Mouse (Mus musculus): Measurements from ENCODE around the gene Utp6. TPM values are rescaled to one million over a fixed set of nuclear protein-coding genes. Genes with fewer than 3 reads are reported as not detected.

Gene Utp6
- total RNA-seq, 2 experiments from 2014 or later: 26.1 to 26.6 TPM

DNA sequence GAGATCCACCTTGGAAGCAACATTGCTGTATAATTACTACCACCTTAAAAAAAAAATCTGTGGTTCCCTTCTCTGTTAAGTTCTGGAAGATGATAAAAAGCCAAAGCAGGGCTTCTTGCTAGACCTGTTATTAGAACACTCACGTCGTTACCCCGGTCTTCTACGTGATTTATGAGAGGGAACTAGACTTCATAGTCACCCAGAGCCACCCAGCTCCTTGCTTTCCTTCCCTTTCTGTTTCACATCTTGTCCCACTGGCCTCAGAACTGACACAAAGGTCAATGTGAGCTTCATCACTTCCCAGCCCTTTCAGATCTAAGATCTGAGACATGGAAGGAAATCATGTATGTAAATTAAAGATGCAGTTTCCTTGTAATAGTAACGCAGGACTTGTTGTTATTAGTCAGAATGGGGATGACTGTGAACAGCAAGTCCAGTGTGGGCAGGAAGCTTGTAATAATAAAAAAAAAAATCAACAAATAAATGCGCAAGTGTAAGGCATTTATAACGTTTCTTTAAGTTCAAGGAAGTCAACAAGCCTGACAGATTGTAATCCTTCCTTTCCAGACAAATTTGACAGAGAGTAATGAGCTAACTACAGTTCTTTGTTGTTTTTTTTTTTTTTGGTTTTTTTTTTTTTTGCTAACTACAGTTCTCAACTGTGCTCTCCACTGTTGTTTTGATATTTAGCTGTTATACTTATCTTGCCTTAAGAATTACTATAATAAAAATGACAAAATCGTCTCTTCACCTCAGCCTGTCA, 1.2 kb upstream of the Utp6 start:
- no peak for DNase-seq (ENCODE audit: low spot score in 2 of 2)

DNA sequence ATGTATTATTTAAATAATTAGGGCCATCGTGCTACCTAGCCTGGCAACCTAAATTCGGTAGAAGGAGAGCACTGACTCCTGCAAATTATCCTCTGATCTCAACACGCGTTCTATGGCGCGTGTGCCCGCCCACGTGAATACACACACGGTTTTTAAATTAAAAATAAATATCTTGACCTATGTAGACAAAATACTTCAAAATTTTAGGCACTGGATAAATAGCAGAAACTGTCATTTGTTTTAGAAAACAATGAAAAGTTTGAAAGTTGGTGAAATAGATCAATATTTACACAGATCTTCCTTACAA, 640 bp upstream of the Utp6 start:
- DNase-seq (ENCODE audit: low spot score in 2 of 2): no peak

DNA sequence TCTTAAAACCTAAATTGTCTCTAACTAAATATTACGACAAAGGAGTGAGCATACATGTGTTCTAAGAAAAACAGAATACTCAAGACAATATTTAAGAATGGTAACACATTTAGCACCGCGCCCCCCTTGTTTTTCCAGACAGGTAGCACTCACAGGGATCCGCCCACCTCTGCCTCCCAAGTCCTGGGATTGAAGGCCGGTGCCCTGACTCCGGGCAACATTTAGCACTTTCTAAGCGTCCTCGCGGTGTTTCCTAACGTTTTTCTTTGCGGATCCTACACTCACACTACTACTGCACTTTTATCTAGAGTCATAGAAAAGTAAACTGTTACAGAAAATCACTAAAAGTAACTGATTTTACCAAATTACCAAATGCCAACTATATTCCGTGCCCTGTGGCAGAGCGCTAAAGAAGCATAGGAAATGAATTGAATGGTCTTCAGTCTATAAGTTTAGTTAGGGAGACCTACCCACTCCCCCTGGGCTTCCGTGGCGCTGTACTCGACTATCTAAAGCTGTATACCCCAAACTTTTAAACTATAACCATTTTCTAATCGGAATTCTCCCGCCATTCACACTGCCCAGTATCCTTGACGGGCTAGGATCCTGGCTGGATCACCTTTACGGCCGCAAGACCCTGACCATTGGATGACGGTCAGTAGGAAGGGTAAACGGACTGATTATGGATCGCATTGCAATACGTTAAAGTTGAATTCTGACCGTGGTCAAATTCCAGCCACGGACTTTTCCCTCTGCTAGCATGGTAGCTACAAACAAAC, 655 bp downstream of the Utp6 start:
- no peak for DNase-seq (ENCODE audit: low spot score in 2 of 2)

DNA sequence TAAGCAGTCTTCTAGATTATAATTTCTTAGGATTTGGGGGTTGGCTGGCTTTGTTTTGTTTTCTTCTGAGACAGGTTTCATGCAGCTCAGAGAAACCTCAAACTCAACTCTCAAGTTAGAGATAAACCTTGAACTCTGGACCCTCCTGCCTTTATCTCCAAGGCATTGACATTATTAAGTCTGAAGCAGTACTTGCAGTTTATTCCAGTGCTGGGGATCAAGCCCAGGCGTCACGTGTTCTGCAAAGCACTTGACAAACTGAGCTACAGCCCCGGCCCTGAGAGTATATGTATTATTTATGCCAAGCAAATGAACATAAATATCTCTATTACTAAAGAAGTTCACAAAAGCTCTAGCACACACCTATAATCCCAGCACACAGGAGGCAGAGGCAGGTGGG, 14.9 kb downstream of the Utp6 start:
- no peak for DNase-seq (ENCODE audit: low spot score in 2 of 2)

DNA sequence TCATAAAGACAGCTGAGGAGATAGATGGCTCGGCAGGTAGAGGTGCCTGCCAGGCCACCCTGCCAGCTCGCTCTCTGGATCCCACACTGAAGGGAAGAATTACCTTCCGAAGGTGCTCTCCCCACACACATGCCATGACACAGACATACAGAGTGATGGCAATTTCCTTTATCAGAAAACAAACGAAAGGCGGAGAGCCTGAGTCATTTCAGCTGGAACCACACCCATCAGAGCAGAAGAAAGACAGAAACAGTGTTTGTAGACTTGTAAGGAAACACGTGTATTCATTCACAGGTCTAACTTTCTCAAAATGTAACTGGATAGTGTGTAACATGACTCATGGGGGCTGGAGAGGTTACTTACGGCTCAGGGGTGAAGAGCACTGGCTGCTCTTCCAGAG, 18.6 kb downstream of the Utp6 start:
- DNase-seq (ENCODE audit: low spot score in 2 of 2): no peak

DNA sequence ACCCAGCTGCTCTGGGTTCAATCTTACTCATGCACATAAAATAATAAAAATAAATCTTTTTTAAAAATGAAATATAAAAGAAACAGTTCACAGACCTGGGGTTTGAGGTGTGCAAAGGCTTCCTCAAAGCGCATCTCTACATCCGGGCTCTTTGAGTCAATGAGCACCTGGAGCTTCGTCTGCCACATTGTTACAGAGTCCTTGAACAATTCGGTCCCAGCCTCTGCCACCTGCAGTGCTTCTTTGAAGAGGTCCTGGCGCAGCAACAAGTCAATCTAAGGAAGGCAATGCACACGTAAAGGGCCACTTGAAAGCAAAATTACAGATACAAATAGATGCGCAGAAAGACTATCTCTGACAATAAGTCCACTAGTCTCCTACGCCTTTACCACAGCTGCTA, 19.1 kb downstream of the Utp6 start:
- no peak for DNase-seq (ENCODE audit: low spot score in 2 of 2)

DNA sequence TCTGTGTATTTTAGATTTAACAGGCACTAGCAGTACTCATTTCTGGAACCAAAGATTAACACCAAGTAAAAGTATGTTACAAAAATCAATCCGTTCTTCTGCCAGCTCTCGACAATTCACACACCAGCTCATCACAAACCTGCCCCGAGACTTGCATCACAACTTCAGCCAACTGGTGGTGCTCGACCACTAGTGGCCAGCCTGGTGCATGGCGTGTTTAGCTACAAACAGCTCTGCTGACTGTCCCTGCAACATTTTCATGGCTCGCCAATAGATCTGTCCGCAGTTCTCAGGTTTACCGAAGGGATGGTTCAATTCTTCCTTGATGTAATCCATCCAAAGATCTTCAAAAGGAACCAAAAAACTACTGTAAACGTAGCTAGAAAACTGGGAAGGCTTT, 26.4 kb downstream of the Utp6 start:
- no peak for DNase-seq (ENCODE audit: low spot score in 2 of 2)

DNA sequence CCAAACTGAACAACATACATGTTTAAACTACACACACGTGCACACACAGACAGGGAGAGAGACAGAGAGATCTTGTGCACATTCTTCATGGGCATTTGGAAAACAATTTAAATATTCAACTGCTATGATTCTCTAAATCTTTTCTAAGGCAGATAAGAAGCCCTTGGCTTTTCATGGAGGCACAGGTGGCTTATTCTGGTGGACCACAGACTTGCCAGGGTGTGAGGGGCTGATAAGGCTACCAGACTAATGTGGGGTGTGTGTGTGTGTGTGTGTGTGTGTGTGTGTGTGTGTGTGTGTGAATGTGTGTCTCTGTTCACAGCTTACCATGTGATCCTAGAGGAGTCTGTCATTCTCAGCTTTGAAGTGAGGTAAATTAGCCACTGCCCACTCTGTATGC, 39.4 kb downstream of the Utp6 start:
- no peak for DNase-seq (ENCODE audit: low spot score in 2 of 2)

DNA sequence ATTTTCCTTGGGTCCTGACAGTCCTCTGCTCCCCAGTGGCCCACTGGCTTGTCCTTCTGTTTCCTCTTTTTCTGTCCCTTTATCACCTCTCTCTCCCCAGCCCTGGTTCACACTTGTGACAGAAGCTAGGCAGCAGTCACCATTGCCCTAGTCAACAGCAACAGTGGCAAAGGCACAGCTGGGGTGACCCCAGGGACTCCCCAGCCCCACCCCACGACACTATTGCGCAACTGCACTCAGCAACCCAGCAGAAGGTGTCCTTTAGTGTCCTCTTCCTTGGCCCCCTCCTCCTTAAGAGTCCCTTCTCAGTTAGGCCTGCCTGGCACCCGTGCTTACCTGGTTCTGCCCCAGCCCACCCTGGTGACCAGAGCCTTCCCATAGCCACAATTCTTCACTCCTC, 40.0 kb downstream of the Utp6 start:
- DNase-seq (ENCODE audit: low spot score in 2 of 2): no peak

DNA sequence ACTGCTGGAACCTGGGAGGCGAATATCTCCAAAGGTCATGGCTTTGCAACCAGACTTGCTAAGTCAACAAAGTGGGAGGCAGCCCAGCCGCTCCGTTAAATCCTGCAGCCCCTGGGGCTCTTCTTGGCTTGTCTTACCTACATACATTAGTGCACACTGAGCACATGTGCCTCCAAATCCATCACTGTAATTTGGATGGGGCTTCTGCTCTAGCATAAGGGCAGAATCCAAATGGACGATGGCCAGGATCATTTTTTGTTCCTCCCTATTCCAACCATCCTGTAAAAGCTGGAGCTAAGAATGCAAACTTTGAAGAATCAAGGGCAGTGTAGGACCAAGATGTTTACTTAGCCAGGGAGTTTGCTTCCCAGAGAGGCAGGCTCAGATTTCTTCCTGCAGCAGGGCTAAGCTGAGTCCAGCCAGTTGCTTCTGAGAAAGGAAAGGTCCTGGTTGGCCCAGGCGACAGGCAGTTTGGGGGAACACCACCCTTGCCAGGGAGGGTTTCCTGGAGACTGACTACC, 41.6 kb downstream of the Utp6 start:
- no peak for DNase-seq (ENCODE audit: low spot score in 2 of 2)

DNA sequence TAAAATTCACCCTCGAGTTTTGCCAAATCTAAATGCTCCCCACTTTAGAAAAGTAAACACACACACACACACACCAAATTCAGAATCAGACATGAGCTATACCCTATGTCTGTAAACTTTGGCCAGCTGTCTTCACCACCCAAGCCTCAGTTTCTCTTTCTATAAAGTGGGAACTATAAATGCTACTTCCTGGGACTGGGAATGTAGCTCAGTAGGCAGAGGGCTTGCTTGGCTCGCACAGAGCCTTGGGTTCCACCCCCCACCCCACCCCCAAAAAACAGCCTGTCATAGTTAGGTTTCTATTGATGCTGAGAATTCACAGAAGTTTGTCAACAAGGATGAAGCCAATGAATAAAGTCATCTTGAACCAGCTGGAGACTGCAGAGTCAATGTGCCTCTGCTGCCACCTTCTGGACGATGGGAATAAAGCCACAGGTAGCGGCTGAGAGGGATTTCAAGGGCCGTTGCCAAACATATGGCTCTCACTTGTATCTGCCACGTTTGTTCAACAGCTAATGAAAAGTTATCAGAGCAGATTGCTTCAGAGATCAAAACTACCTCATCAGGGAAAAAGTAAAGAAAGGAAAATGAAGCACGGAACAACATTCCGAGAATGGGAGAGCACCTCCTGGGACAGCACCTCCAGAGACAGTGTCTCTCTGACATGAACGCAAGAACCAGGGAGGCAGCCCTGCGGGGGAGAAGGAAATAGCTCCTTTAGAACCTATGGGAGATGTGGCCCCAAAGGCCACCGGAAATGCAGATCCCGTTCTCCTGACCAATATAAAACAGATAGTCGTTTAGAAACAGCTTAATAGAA, 42.3 kb downstream of the Utp6 start:
- DNase-seq (ENCODE audit: low spot score in 2 of 2): peak; percentile 85 to 87

DNA sequence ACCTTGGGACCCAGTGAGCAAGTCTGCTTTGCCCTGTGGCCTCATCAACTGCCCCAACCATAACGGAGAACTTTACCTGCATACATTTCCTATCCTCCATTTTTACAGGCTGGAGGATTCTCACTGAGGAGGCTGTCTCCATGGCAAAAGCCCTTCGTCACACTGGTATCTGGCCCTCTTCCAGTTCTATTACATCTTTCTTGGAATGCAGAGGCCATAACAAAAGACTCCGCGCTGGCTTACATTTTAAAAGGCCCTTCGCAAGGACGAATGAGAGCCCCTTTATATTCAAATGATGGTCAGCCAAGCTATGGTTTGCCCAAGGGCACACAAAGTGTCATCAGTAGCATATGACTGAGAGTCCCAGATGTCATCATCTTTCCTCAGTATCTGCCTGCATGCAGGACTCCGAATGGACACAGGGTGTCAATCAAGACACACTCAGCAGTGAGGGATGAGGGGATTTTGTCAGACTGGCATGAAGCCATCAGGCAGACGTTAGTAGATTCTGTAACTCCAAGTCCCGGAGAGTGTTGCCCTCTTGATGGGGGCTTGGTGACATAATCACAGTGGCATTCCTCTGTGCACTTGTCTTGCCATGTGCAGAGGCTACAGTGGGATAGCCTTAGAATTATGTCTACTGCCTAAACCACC, 46.4 kb downstream of the Utp6 start:
- DNase-seq (ENCODE audit: low spot score in 2 of 2): no peak

DNA sequence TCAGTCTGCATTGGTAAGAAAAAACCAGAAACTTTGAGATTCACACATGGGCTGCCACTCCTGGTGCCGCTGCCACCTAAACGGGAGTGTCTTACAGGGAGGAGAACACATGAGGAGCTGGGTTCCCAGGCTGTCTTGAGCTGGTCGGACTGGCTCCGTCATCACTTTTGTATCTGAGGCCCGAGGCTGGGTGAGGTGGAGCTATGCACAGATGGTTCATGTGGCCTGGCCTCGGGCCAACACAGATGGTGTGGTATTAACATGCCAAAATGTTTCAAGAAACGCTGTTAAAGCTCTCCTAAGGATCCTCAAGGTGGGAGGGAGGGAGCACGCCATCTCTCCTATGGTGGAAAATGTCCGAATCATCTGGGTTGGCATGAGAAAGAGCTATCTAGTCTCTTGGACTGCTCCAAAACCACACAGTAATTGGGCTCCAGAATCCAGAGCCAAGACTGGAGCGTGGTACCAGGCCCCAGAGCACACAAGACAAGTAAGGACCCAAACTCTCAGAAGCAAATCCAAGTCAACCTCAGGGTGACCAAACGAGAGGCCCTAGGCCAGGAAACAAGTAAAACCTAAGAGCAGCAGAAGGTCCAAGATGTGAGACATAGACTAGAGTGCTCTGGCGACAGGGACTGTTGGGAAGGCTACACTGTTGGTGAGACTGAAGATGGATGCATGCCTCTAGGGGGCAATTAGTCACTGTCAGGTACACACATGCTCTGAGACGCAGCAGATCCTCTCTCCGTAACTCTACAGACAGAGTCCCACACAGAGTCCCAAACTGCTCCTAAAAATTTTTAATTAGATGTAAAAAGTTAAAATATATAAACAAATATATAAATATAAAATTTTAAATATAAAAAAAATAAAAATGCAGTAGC, 53.3 kb downstream of the Utp6 start:
- DNase-seq (ENCODE audit: low spot score in 2 of 2): peak; percentile 13 to 21

DNA sequence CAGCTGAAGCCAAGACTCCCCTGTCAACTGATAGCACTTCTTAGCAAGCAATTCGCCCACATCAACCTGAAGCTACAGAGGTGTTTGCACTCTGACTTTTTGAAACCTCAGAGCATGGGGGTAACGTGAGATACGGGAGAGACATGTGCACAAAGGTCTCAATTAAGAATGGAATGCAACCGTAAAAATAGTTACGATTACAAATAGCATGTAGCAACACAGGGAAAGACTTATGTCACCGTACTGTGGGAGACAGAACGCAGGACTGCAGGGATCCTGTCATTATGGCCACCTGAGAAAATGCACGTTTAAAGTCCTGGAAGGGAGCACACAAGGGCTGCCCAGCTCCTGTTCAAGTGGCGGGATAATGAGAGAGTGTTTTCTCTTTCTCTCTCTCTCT, 55.3 kb downstream of the Utp6 start:
- no peak for DNase-seq (ENCODE audit: low spot score in 2 of 2)

DNA sequence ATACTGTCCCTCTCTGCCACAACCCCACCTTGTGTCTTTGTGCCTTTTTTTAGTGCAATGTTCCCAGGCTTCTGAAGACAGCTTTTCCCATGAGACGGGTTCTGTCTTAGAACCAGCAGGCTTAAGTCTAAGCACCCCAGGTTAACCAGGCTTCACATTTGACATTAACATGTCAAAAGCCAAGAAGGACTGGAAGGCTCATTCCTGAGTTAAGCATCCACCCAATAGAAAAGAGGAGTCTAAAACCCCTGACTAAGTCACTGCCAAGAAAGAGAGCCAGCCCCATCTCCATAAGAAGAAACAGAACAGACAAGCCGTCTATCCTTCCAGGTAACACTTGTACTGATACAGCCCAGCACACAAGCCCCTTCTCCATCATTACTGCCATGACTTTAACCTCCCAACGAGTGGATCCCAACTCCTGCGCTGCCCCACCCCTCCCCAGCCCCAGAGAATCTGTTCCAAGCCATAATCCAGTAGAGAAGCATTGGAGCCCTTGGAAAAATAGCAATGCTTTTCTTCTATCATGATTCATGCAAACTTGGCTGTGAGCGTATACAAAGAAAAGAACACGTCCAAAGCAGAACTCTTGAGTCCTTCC, 59.2 kb downstream of the Utp6 start:
- DNase-seq (ENCODE audit: low spot score in 2 of 2): no peak

DNA sequence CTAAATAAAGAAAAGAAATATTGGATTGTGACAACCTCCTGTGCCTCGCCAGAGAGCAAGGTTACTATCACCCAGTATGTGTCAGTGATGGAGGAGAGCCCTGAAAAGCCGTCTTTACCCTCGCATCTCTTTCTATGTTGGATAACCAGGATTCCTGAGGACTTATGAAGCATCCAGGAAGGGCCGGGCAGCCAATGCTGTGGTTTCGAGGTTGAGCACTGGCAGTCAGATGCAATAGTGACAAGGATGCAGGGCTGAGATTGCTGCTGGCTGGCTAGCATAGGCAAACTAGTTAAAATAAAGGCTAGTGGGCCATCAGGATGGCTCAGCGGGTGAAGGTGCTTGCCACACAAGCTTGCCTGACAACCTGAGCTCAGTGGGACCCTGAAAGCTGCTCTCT, 61.0 kb downstream of the Utp6 start:
- no peak for DNase-seq (ENCODE audit: low spot score in 2 of 2)

DNA sequence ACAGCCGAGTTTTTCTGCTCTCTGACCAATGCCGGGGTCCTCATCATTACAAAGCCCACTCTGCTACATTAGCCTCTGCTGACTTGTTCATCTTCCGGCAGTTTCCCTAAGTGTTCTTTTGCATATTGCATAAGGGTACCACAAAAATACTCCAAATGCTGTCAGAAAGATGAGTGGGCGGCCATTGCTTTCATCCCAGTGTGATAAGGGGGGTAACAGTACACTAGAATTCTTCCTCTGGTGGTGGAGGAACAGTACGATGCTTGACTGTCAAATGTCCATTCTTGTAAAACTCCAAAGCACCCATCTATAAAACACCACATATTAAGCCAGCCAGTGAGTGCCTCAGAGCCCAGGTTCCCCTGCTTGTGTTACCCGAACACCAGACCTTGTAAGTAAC, 69.9 kb downstream of the Utp6 start:
- peak; percentile 21 to 22 for DNase-seq (ENCODE audit: low spot score in 2 of 2)

DNA sequence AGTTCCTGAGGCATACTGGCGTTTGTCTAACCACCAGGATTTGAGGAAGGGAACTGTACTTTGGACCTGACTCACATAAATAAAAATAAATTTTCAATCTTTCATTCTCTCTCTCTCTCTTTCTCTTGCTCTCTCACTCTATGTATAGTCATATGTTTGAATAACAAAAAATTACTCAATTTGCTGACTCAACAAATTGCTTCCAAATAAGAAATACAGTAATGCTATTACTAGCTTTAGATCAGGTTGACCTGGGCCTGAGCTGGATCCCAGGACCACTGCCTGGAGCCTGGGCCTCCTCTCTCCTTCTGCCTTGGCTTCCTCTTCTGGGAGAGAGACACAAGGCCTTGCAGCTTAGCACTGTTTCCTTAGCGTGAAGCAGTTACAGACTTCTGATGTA, 71.4 kb downstream of the Utp6 start:
- no peak for DNase-seq (ENCODE audit: low spot score in 2 of 2)

DNA sequence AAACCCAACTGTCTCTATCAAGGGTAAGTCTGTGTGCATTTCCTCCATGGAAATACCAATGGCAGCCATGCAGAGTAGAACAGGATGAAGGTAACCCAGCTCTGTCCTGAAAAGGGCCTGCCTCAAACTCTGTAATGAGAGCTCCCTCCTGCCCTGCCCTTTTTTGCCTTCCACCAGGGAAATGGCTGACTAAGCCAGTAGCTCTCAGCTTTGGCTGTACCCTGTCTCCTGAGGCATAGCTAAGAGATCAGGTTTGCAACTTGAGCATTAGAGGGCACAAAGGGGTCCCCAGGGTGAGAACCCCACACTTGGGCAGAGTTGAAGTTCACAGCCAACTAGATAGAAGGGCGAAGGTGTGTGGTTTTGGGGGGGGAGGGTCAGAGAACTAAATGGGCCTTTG, 75.2 kb downstream of the Utp6 start:
- DNase-seq (ENCODE audit: low spot score in 2 of 2): no peak

DNA sequence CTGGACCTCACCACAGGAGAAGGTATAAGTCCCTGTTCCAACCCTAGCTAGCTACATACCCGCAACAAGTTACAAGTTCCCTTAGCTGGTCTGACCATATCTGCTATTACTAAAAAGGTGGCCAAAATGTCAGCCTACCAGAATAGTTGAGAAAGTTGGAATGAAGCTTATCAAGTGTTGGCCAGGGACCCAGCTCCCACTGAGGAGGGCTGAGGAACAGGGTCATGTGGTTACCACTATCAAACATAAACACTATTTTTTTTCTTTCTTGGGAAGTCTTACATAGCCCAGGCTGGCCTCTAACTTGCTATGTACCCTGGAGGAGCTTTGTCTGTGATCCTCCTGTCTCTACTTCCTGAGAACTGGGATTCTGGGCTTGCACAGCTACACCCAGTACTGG, 75.8 kb downstream of the Utp6 start:
- DNase-seq (ENCODE audit: low spot score in 2 of 2): no peak

Measured in left cerebral cortex, adult 18-20 months (tissue).